Mouse (Mus musculus) small intestine, adult 2 months (tissue): Measurements from ENCODE around the gene Atg10. TPM values are rescaled to one million over a fixed set of nuclear protein-coding genes. Genes with fewer than 3 reads are reported as not detected.
"Not testable (repeated sequence)": the region's sequence is repeated elsewhere in the genome, so short reads cannot be mapped to it uniquely, and the experiment has no call there.

Source experiments
- H3K27ac ChIP-seq: fragments of 200-500 bp; 2 replicates; pipeline ENCODE4 v1.5.1; 2012; ENCODE audit warnings: low read depth, low read length, control low read depth, inconsistent platforms; ENCODE audit not compliant: insufficient read depth
- H3K27me3 ChIP-seq: fragments of 200-500 bp; 2 replicates; pipeline ENCODE4 v1.6.1; 2012; ENCODE audit warnings: mild to moderate bottlenecking, moderate library complexity, low read length, inconsistent platforms; ENCODE audit not compliant: control insufficient read depth, insufficient read depth
- H3K36me3 ChIP-seq: fragments of 200-500 bp; 2 replicates; pipeline ENCODE4 v1.6.1; 2012; ENCODE audit warnings: mild to moderate bottlenecking, low read length, control low read depth, inconsistent platforms; ENCODE audit not compliant: control insufficient read depth, insufficient read depth
- H3K4me1 ChIP-seq: fragments of 200-500 bp; 2 replicates; pipeline ENCODE4 v1.6.1; 2012; ENCODE audit warnings: low read length, inconsistent platforms, mixed read lengths; ENCODE audit not compliant: control insufficient read depth, insufficient read depth, insufficient read length
- H3K4me3 ChIP-seq: fragments of 200-500 bp; 2 replicates; pipeline ENCODE4 v1.5.1; 2012; ENCODE audit warnings: low read depth, mild to moderate bottlenecking, control low read depth, inconsistent platforms, low read length, moderate library complexity
- CTCF ChIP-seq: fragments of 200-500 bp; IDR thresholded peaks from 2 replicates; pipeline ENCODE4 v1.5.1; 2012; ENCODE audit warnings: low read depth, mild to moderate bottlenecking, control low read depth, inconsistent platforms, low read length, moderate library complexity, mixed read lengths; ENCODE audit not compliant: insufficient replicate concordance, insufficient read length; ENCODE audit errors: extremely low read depth
- POLR2A ChIP-seq: fragments of 200-500 bp; IDR thresholded peaks from 2 replicates; pipeline ENCODE4 v1.6.1; 2012; ENCODE audit warnings: low read depth, mild to moderate bottlenecking, control low read depth, inconsistent platforms, low read length, moderate library complexity
- WGBS: fragments of 180-500 bp; shearing (Covaris S2); methylation state at CpG from one replicate; pipeline ENCODE4 v1.1.7; 2018; 5-methylcytosine and 5-hydroxymethylcytosine counted together
- polyA plus RNA-seq: library from polyadenylated mRNA; depleted of rRNA; stranded (reverse); fragments of >200 nt; gene quantifications from 2 replicates; pipeline ENCODE4 v1.2.3, GENCODE M21; 2012

Atg10 gene
- polyA plus RNA-seq, 1 experiment = 0.16 TPM

DNA sequence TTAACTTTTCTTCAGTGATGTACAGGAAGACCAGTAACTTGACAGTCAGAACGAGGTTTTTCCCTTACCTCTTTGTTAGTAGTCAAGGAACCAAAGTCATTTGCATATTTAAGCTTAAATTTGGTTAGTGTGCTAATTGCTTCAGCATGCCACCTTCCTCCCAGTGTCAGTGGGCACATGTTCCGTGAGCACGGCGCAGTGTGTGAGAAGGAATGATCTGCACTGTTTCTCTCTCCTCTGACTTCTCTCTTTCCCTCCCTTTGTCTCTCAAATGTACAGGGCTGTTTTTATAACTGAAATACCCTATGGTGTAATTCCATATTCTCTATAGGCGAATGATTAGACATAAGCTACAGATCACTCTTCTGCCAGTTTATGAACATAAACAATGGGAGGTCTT lies 284.2 kb downstream of the Atg10 start:
- 87% methylated on average over 5 of the region's 5 CpGs for WGBS

DNA sequence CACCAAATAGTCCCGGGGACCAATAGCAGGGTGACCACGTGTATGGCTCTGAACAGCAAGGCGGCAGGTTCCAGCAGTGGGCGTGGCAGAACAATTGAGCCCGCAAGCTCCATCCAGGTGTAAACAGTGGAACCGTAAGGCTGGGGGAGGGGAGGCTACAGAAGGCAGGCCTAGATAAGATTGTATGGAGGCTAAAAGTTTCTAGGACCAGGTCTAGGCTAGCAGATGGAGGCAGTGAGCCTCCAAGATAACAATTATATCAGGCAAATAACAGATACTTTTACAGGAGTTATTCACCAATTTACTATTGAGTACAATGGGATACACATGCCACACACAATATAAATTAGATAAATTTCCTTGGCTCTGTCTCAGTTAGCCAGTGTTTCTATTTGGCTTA lies 284.6 kb downstream of the Atg10 start:
- no peak overlapping the region for H3K27ac ChIP-seq
- TF ChIP-seq POLR2A = no peak
- no peak for TF ChIP-seq CTCF
- WGBS = 38% methylated on average over 6 of the region's 6 CpGs

More for the DNA sequence above, 284.2 kb downstream of the Atg10 start:
- H3K4me3 ChIP-seq = no peak overlapping the region
- no peaks in the 10 kb centered on the region for H3K27me3 ChIP-seq
- no peak overlapping the region for H3K27ac ChIP-seq
- TF ChIP-seq POLR2A (no peak), CTCF (no peak)
- H3K36me3 ChIP-seq = no peaks in the 10 kb centered on the region
- H3K4me1 ChIP-seq = no peaks in the 10 kb centered on the region

DNA sequence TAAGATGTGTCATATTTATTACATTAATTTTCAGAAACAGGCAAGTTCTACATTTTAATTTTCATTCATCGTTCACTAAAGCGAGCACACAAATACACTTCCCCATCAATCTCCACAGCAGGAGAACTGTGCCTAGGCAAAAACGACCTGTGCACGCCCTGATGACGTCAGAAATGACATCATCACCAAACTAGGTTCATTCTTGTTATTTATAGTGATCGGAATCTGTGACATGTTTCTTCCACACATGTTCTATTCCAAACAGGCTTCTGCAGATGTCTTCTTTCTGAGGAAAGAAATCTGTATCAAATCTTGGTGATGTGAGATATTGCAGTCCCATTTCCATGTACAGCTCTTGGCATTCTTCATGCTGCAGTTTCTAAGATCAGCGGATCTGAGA lies 287.9 kb downstream of the Atg10 start:
- H3K4me1 ChIP-seq = no peaks in the 10 kb centered on the region
- H3K36me3 ChIP-seq = no peaks in the 10 kb centered on the region
- H3K27me3 ChIP-seq = no peaks in the 10 kb centered on the region
- no peak overlapping the region for H3K27ac ChIP-seq
- no peak for TF ChIP-seq POLR2A
- no peak for TF ChIP-seq CTCF
- WGBS = 84% methylated on average over 7 of the region's 7 CpGs
- H3K4me3 ChIP-seq = no peak overlapping the region

More for the DNA sequence above, 284.6 kb downstream of the Atg10 start:
- Histone ChIP-seq H3K27me3 (no peaks in the 10 kb centered on the region), H3K4me1 (no peaks in the 10 kb centered on the region), H3K36me3 (no peaks in the 10 kb centered on the region), H3K4me3 (no peak overlapping the region)

DNA sequence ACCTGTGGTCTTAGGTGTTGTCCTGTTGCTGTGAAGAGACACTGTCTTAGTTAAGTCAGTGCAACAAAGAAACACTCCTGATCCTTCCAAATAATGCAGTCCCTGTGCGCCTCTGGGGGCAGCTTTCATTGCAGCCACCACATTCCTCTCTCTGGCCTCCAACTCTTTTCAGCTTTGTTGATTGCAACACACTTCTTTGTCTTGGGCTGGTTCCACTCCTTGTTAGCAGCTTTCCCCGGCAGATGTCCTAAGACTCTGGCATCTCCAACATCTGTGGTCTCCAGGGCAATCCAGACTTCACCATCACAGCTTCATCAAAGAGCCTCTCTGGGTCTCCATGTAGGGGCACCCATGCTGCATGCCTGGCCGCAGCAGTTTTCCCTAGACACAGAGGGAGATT lies 290.5 kb downstream of the Atg10 start:
- H3K4me3 ChIP-seq = no peak overlapping the region
- no peaks in the 10 kb centered on the region for H3K4me1 ChIP-seq
- no peaks in the 10 kb centered on the region for H3K27me3 ChIP-seq
- WGBS = 80% methylated on average over 3 of the region's 3 CpGs
- H3K36me3 ChIP-seq = no peaks in the 10 kb centered on the region
- TF ChIP-seq CTCF = no peak
- no peak for TF ChIP-seq POLR2A
- H3K27ac ChIP-seq = no peak overlapping the region

DNA sequence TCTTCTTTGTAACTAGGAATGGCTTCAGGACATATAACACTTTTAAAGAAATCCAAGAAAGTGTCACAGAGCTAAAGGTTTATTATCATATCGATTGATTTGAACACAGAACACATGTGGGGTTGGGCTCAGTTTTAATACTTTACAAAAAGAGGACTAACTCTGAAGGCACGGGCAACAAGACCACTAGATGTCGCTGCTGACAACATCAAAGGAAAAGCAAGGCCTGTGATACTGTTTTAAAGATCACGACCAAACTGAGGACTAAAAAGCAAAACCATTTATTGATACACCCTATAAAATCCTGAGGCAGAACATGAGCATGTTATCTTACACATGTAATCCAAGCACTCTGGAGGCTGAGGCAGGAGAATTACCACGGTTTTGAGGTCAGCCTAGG lies 293.9 kb downstream of the Atg10 start:
- TF ChIP-seq CTCF = no peak
- TF ChIP-seq POLR2A = no peak
- no peaks in the 10 kb centered on the region for H3K27me3 ChIP-seq
- H3K36me3 ChIP-seq = peaks cover 11% of the 10 kb centered on the region
- no peaks in the 10 kb centered on the region for H3K4me1 ChIP-seq
- H3K4me3 ChIP-seq = no peak overlapping the region
- no peak overlapping the region for H3K27ac ChIP-seq
- WGBS = 15% methylated on average over 5 of the region's 5 CpGs

DNA sequence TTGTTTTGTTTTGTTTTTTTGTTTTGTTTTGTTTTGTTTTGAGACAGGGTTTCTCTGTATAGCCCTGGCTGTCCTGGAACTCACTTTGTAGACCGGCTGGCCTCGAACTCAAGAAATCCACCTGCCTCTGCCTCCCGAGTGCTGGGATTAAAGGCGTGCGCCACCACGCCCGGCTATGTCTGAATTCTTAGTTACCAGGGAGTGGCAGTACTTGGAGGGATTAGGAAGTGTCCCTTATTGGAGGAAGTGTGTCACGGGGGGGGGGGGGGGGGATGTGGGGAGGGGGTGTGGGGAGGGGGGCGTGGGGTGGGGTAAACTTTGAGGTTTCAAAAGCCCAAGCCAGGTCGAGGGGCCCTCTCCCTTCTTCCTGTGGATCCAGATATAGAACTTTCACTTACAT lies 295.5 kb downstream of the Atg10 start:
- peaks cover 13% of the 10 kb centered on the region for H3K36me3 ChIP-seq
- not testable (repeated sequence) for H3K4me3 ChIP-seq, H3K27me3 ChIP-seq, H3K27ac ChIP-seq, H3K4me1 ChIP-seq
- 79% methylated on average over 10 of the region's 10 CpGs for WGBS

DNA sequence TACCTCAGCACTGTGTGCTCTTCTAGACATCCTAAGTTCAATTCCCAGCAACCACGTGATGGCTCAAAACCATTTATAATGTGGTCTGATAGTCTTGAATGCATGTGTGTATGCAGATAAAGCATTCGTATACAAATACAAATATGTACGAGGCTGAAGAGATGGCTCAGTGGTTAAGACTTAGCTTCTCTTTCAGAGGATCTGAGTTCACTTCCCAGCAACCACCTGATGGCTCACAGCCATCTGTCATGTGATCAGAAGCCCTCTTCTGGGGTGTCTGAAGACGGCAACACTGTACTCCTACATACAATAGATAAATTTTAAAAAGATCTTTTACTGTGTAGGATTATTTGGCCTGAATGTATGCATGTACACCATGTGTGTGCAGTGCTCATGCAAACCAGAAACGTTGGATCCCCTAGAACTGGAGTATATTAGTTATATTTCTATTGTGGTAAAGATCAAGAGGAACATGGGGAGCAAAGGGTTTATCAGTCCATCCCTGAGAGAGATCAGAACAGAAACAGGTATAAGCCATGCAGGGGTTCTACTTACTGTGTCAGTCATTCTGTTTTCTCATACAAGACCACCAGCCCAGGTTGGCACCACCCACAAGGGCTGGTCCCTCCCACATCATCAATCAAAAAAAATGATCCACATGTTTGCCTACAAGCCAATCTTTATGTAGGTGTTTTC lies 296.7 kb downstream of the Atg10 start:
- H3K4me1 ChIP-seq = no peaks in the 10 kb centered on the region
- H3K4me3 ChIP-seq = no peak overlapping the region
- H3K27ac ChIP-seq = no peak overlapping the region
- TF ChIP-seq POLR2A = no peak
- no peak for TF ChIP-seq CTCF
- peaks cover 13% of the 10 kb centered on the region for H3K36me3 ChIP-seq
- WGBS = 60% methylated on average over 5 of the region's 5 CpGs
- H3K27me3 ChIP-seq = no peaks in the 10 kb centered on the region

DNA sequence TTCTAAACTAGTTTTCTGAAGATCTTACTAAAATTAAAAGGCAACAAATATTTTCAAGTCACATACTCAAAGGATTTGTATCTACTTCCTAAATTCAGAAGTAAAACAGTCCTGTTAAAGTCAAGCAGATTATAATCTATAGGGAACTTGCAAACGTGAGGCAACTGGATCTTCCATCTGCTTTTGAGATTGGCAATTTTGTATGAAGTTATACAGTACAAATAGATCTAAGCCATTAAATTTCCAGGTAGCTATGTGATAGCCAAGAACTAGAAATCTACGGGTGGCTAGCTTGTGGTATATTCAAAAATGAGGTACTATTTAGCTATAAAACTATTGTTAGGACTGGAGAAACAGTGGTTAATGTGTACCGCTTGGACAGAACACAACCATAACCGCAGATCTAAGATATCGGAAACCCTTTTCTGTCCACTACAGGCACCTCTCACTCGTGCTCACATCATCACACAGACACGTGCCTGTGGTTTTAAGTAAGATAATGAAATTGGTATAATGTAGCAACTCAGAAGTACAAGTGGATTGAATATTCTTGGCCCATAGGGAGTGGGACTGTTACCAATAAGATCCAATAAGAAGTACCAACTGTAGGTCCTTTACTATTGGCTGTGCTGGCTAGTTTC lies 297.5 kb downstream of the Atg10 start:
- Histone ChIP-seq H3K36me3 (peaks cover 13% of the 10 kb centered on the region), H3K4me3 (no peak overlapping the region), H3K27ac (no peak overlapping the region), H3K27me3 (no peaks in the 10 kb centered on the region), H3K4me1 (no peaks in the 10 kb centered on the region)
- TF ChIP-seq CTCF = no peak
- no peak for TF ChIP-seq POLR2A
- WGBS = 72% methylated on average over 7 of the region's 7 CpGs
